Mouse (Mus musculus) CH12.LX (cell line): ENCODE measurements at regions not wholly inside any gene's neighbourhood (a gene's known extent, or its start where the extent isn't known, plus 50 kb on each side); places are given as distances from the start of the nearest gene placed in this dataset.

Source experiments
- CTCF ChIP-seq, 2 experiments: IDR thresholded peaks in 1 of 2; conservative IDR thresholded peaks in 1 of 2; 2 replicates each; pipeline ENCODE4 v1.5.1; 2011 to 2012; ENCODE audit warnings: low read depth in 2 of 2, low read length in 2 of 2, improper control_type of control experiment in 1 of 2, inconsistent platforms in 1 of 2, mild to moderate bottlenecking in 1 of 2, moderate library complexity in 1 of 2
- EP300 ChIP-seq: IDR thresholded peaks from 2 replicates; pipeline ENCODE4 v1.6.1; 2011; ENCODE audit warnings: low read length, improper control_type of control experiment
- MEF2A ChIP-seq: IDR thresholded peaks from 2 replicates; pipeline ENCODE4 v1.6.1; 2014; ENCODE audit warnings: low read depth, mild to moderate bottlenecking, inconsistent platforms, low read length, improper control_type of control experiment, borderline replicate concordance
- NELFE ChIP-seq: IDR thresholded peaks from 2 replicates; pipeline ENCODE4 v1.6.1; 2011; ENCODE audit warnings: low read depth, low read length, improper control_type of control experiment
- POLR2A ChIP-seq: IDR thresholded peaks from 2 replicates; pipeline ENCODE4 v1.6.1; 2011; ENCODE audit warnings: low read depth, mild to moderate bottlenecking, improper control_type of control experiment, low read length
- SMC3 ChIP-seq: IDR thresholded peaks from 2 replicates; pipeline ENCODE4 v1.6.1; 2011; ENCODE audit warnings: low read depth, low read length, improper control_type of control experiment

DNA sequence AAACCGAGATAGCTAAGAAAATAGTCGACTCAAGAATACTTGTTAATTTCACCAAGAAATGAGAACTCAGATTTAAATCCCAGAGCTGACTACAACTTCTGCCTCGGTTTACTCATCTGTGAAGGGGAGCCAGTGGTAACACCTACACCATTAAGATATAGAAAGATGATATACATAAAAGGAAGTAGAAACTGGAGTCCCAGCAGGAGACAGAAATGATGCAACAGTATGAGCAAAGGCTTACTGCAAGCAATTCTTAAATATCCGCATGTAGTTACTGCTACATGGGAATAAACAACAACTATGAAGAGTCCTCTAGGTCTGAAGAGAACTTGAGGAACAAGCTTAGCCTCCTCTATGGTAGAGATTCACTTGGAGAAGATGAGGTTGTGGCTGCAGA lies 58.2 kb upstream of the Thbs1 start:
- TF ChIP-seq POLR2A, result no peak
- TF ChIP-seq NELFE, result no peak
- TF ChIP-seq EP300, result no peak
- no peak for TF ChIP-seq SMC3
- TF ChIP-seq CTCF (conservative IDR thresholded peaks at IDR 0.05 in 1 of 2, IDR thresholded peaks at IDR 0.05 in 1 of 2; ENCODE audit: low read depth in 2 of 2, low read length in 2 of 2), result no peak
- TF ChIP-seq MEF2A, result no peak
